In genomic region chr15:83071752-83072151, GRCm38 (mm10) we compare ENCODE assay signal across 16 mouse cellular contexts. TPM values are rescaled to one million over a fixed set of nuclear protein-coding genes. Genes with fewer than 3 reads are reported as not detected.
DNase-seq lines count a peak whose midpoint lies in the region; ATAC-seq and TF ChIP-seq lines count a peak whose summit lies in the region.
"Had no signal": no experiment of that assay in that cellular context is flagged by ENCODE, and none has a peak within 500 bp of the region (broad histone marks: within the 10 kb centered on the region; RNA-seq: fewer than 3 reads in every experiment).

No protein-coding gene starts in this region.

- intact Hi-C loops in left cerebral cortex, adult 2 months (cut with DNase I) = no loop called here
- intact Hi-C loops in left cerebral cortex, postnatal 10 days (cut with DNase I) = no loop called here

- no peak for DNase-seq in left cerebral cortex, adult 2 months (ENCODE audit: extremely low spot score in 1 of 2, low spot score in 2 of 2)
- DNase-seq in left cerebral cortex, postnatal 10 days (ENCODE audit: extremely low spot score in 1 of 2, low spot score in 2 of 2) = no peak
- DNase-seq in 3T3-L1 (ENCODE audit: low read depth, low spot score) = peak; percentile 29
- peak; percentile 36 for DNase-seq in 416B (ENCODE audit: low read depth)
- DNase-seq in ZHBTc4 (ENCODE audit: low read depth, low spot score) = peak; percentile 62
- DNase-seq in gastrocnemius, adult 8-10 months (ENCODE audit: low spot score in 2 of 2) = no peak
- DNase-seq: adrenal gland, postnatal 36 days; cerebellum, postnatal 10 days; gastrocnemius, postnatal 10 days; heart, postnatal 36 days; spleen, adult 18-20 months had no signal

- H3K27ac ChIP-seq in left cerebral cortex, adult 2 months = no peak overlapping the region
- H3K27ac ChIP-seq in neural tube, embryonic 15.5 days (replicated peaks) = no peak overlapping the region
- H3K27ac ChIP-seq: forebrain, embryonic 15.5 days had no signal

- H3K36me3 ChIP-seq in neural tube, embryonic 15.5 days = no peaks in the 10 kb centered on the region
- H3K36me3 ChIP-seq: forebrain, embryonic 15.5 days; lung, embryonic 15.5 days had no signal

- no peaks in the 10 kb centered on the region for H3K4me1 ChIP-seq in neural tube, embryonic 15.5 days
- H3K4me1 ChIP-seq: forebrain, embryonic 15.5 days had no signal

- H3K9me3 ChIP-seq in neural tube, embryonic 15.5 days (replicated peaks) = no peaks in the 10 kb centered on the region
- H3K9me3 ChIP-seq: forebrain, embryonic 15.5 days; lung, embryonic 15.5 days had no signal

- no peak for ATAC-seq in neural tube, embryonic 15.5 days (ENCODE audit: low FRiP score)
- ATAC-seq: forebrain, embryonic 15.5 days had no signal

- 84% methylated on average over 5 of the region's 5 CpGs for WGBS in neural tube, embryonic 15.5 days

- no peak overlapping the region for H3K4me3 ChIP-seq in left cerebral cortex, adult 2 months
- no peak overlapping the region for H3K4me3 ChIP-seq in neural tube, embryonic 15.5 days (replicated peaks)
- H3K4me3 ChIP-seq: forebrain, embryonic 15.5 days; lung, embryonic 15.5 days; megakaryocyte, embryonic 14.5 days; myocyte had no signal

- no peaks in the 10 kb centered on the region for H3K27me3 ChIP-seq in neural tube, embryonic 15.5 days (replicated peaks)
- H3K27me3 ChIP-seq: forebrain, embryonic 15.5 days; lung, embryonic 15.5 days had no signal

- no peak overlapping the region for H3K9ac ChIP-seq in neural tube, embryonic 15.5 days (replicated peaks)
- H3K9ac ChIP-seq: forebrain, embryonic 15.5 days; lung, embryonic 15.5 days had no signal

- peak; percentile 9 for TF ChIP-seq CTCF in left cerebral cortex, adult 2 months (IDR thresholded peaks at IDR 0.05)

- H3K4me2 ChIP-seq in neural tube, embryonic 15.5 days = no peak overlapping the region
- H3K4me2 ChIP-seq: forebrain, embryonic 15.5 days; lung, embryonic 15.5 days had no signal

RNA-seq across cellular contexts. Expression of gene Serhl, which starts 17.6 kb away (rescaled TPM):
- total RNA-seq in left cerebral cortex, adult 2 months (2021) = 10 to 100 TPM in 1 of 2 experiments, 1 to 10 TPM in 1; 9.0 to 10.2 TPM
- total RNA-seq in left cerebral cortex, postnatal 10 days (2021) = 10 to 100 TPM in 1 of 2 experiments, 1 to 10 TPM in 1; 6.6 to 10.2 TPM
- 10 to 100 TPM; 19.2 to 30.2 (median 25.4) TPM for total RNA-seq in gastrocnemius, adult 8-10 months (2022)
- polyA plus RNA-seq in neural tube, embryonic 15.5 days (2015; fragmentation: Nextera tagmentation; extraction: Ambion mirVana) = 30.9 and 42.9 TPM in 2 replicates

RNA-seq across cellular contexts. Expression of gene Nfam1, which starts 38.6 kb away (rescaled TPM):
- total RNA-seq in left cerebral cortex, adult 2 months (2021) = 1 to 10 TPM; 2.2 to 2.8 TPM
- total RNA-seq in left cerebral cortex, postnatal 10 days (2021) = 1 to 10 TPM; 2.6 to 2.7 TPM
- total RNA-seq in gastrocnemius, adult 8-10 months (2022) = under 1 TPM; 0.12 to 0.43 (median 0.28) TPM
- 1.7 and 2.5 TPM in 2 replicates for polyA plus RNA-seq in neural tube, embryonic 15.5 days (2015; fragmentation: Nextera tagmentation; extraction: Ambion mirVana)
- polyA plus RNA-seq: myocyte had no signal

RNA-seq across cellular contexts. Expression of gene Rrp7a, which starts 50.8 kb away (rescaled TPM):
- 100 to 1,000 TPM; 147 to 159 TPM for total RNA-seq in left cerebral cortex, adult 2 months (2021)
- total RNA-seq in left cerebral cortex, postnatal 10 days (2021) = 100 to 1,000 TPM; 122 to 128 TPM
- total RNA-seq in gastrocnemius, adult 8-10 months (2022) = 10 to 100 TPM; 32.9 to 48.0 (median 41.8) TPM
- 77.4 and 81.1 TPM in 2 replicates for polyA plus RNA-seq in neural tube, embryonic 15.5 days (2015; fragmentation: Nextera tagmentation; extraction: Ambion mirVana)

Comparison
In these comparisons a context has a peak if more than half of its experiments do, and no peak if none do; other contexts are left out.
1. DNase-seq: peak in 3T3-L1 (single experiment), 416B (single experiment) and ZHBTc4 (single experiment); none in left cerebral cortex, adult 2 months (0 of 2), left cerebral cortex, postnatal 10 days (0 of 2) and gastrocnemius, adult 8-10 months (0 of 2).